Mouse (Mus musculus) forebrain, postnatal 0 days (tissue): Measurements from ENCODE around the gene Asf1b. TPM values are rescaled to one million over a fixed set of nuclear protein-coding genes. Genes with fewer than 3 reads are reported as not detected.

Experiments
- ATAC-seq: fragments of 200-750 bp; cut with Nextera tagmentation; 2 replicates; pipeline ENCODE4 v1.8.0; 2017; ENCODE audit warnings: mild to moderate bottlenecking, moderate library complexity
- DNase-seq: peaks from one replicate; pipeline ENCODE4 v3.0.0-alpha.2; 2015
- H3K27ac ChIP-seq: fragments of 300-500 bp; sonication (generic); 2 replicates; pipeline ENCODE4 v1.5.1; 2014; ENCODE audit warnings: low read depth, mild to moderate bottlenecking, antibody characterized with exemption, low read length, moderate library complexity, mixed read lengths
- H3K27me3 ChIP-seq: fragments of 300-500 bp; sonication (generic); 2 replicates; pipeline ENCODE4 v1.6.1; 2014; ENCODE audit warnings: mild to moderate bottlenecking, low read length, mixed read lengths; ENCODE audit not compliant: insufficient read depth
- H3K36me3 ChIP-seq: fragments of 300-500 bp; sonication (generic); 2 replicates; pipeline ENCODE4 v1.6.1; 2014; ENCODE audit warnings: mild to moderate bottlenecking, moderate library complexity; ENCODE audit not compliant: insufficient read depth
- H3K4me1 ChIP-seq: fragments of 300-500 bp; sonication (generic); 2 replicates; pipeline ENCODE4 v1.6.1; 2014; ENCODE audit warnings: antibody characterized with exemption; ENCODE audit not compliant: insufficient read depth
- H3K4me2 ChIP-seq: fragments of 300-500 bp; sonication (generic); 2 replicates; pipeline ENCODE4 v1.6.1; 2014; ENCODE audit warnings: low read depth, mild to moderate bottlenecking, moderate library complexity
- H3K4me3 ChIP-seq: fragments of 300-500 bp; sonication (generic); 2 replicates; pipeline ENCODE4 v1.5.1; 2014; ENCODE audit warnings: low read depth, low read length, mixed read lengths
- H3K9ac ChIP-seq: fragments of 300-500 bp; sonication (generic); 2 replicates; pipeline ENCODE4 v1.6.1; 2014; ENCODE audit warnings: mild to moderate bottlenecking
- H3K9me3 ChIP-seq: fragments of 300-500 bp; sonication (generic); 2 replicates; pipeline ENCODE4 v1.6.1; 2016; ENCODE audit warnings: low read length
- CTCF ChIP-seq: sonication (generic); IDR thresholded peaks from 2 replicates; pipeline ENCODE4 v1.5.1; 2016; ENCODE audit warnings: antibody characterized with exemption, control low read depth, low read depth
- WGBS: fragments of 180-500 bp; shearing (Covaris S2); extraction: QIAGEN DNeasy Blood & Tissue Kit; methylation state at CpG from one replicate; pipeline ENCODE4 v1.1.7; 2014; 5-methylcytosine and 5-hydroxymethylcytosine counted together
- polyA plus RNA-seq: library from polyadenylated mRNA; unstranded; fragments of >200 nt; fragmentation: Nextera tagmentation; extraction: Ambion mirVana; gene quantifications from 2 replicates; pipeline ENCODE4 v1.2.1, GENCODE M21; 2015
- total RNA-seq: library from RNA; depleted of rRNA; stranded (reverse); fragments of >200 nt; gene quantifications from 2 replicates; pipeline ENCODE4 v1.2.3, GENCODE M21; 2014

Asf1b gene
- total and polyA plus RNA-seq, 2 experiments from 2014 or later: 5.0 to 5.1 TPM

DNA sequence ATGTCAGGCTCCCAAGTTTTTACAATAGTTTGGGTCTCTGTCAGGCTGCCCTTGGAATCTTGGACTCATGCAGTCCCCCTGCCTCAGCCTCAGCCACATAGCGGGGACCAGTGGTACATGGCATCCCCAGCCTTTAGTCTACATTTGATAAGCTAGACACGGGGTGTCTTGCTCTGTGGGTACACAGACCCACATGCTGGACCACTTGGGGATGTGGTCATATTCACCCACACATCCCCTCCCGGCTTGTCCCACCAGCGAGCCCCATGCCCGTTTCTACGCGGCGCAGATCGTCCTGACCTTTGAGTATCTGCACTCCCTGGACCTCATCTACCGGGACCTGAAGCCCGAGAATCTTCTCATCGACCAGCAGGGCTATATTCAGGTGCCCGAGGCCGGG, 34.9 kb downstream of the Asf1b start:
- no peak overlapping the region for H3K9ac ChIP-seq
- no peak overlapping the region for H3K4me3 ChIP-seq
- no peaks in the 10 kb centered on the region for H3K27me3 ChIP-seq
- H3K27ac ChIP-seq: no peak overlapping the region
- H3K4me2 ChIP-seq: no peak overlapping the region
- no peak for ATAC-seq
- H3K4me1 ChIP-seq: no peaks in the 10 kb centered on the region
- WGBS: 94% methylated on average over 14 of the region's 14 CpGs
- no peak for DNase-seq
- H3K9me3 ChIP-seq: no peaks in the 10 kb centered on the region
- TF ChIP-seq CTCF: no peak
- peaks cover 82% of the 10 kb centered on the region for H3K36me3 ChIP-seq

DNA sequence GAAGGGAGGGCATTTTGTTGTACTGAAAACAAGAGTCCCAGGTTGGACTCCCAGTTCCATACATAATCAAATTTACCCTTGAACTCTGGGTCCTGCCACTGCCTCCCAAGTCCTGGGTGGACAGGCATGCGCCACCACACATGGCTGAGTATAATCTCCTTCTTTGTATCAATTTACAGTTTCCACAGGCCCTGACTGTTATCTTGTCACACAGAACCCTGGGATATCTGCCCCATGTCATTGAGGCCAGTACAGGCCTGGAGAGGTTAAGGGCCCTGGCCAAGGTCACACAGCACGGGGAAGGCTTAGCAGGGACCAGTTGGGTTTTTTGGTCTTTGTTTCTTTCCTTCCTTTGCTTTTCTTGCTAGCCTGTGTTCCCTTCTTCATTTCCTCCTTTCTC, 37.2 kb downstream of the Asf1b start:
- Histone ChIP-seq H3K36me3 (peaks cover 59% of the 10 kb centered on the region), H3K9me3 (no peaks in the 10 kb centered on the region), H3K27me3 (no peaks in the 10 kb centered on the region), H3K4me2 (no peak overlapping the region), H3K4me1 (no peaks in the 10 kb centered on the region), H3K9ac (no peak overlapping the region), H3K27ac (no peak overlapping the region), H3K4me3 (no peak overlapping the region)
- WGBS: 93% methylated on average over 2 of the region's 2 CpGs
- ATAC-seq (no peak), DNase-seq (no peak)
- TF ChIP-seq CTCF: no peak

DNA sequence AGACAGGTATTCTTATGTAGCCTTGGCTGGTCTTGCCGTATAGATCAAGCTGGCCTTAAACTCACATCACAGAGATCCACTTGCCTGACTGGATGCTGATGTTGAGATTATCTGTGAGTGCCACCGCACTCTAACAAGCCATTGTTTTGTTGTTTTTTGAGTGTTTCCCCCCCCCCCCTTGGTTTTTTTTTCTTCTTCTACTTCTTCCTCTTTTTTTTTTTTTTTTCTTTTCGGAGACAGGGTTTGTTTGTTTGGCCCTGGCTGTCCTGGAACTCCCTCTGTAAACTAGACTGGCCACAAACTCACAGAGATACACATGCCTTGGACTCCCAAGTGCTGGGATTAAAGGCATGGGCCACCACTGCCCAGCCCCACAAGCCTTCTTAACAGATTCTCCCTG, 38.7 kb downstream of the Asf1b start:
- ATAC-seq: no peak
- Histone ChIP-seq H3K4me1 (peaks cover 4% of the 10 kb centered on the region), H3K9ac (no peak overlapping the region), H3K27ac (no peak overlapping the region), H3K4me2 (no peak overlapping the region), H3K4me3 (no peak overlapping the region), H3K9me3 (no peaks in the 10 kb centered on the region), H3K36me3 (peaks cover 44% of the 10 kb centered on the region), H3K27me3 (no peaks in the 10 kb centered on the region)
- DNase-seq: no peak
- TF ChIP-seq CTCF: no peak
- WGBS: 87% methylated on average over 3 of the region's 3 CpGs

DNA sequence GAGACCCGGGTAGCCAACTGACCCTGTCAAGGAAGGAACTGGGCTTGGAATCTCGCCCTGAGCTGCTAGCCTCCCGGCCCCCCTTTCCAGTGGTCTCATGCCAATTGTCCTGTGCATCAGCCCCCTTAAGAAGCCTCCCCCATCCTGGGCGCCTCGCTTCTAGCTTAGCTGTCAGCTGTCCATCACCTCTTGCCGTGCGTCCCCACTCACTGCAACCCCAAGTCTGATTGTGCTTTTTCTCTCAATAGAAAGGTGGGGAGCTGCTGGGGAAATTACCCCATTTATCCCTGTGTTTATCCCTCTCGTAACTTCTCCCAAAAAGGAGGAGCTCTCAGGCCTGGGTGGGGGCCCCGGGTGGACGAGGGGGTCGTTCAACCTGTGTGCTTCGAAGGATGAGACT, 40.7 kb downstream of the Asf1b start:
- Histone ChIP-seq H3K4me2 (no peak overlapping the region), H3K9me3 (no peaks in the 10 kb centered on the region), H3K36me3 (peaks cover 40% of the 10 kb centered on the region), H3K4me3 (peak overlapping the region; percentile 76; the same call in 1 of the 2 replicates), H3K27me3 (no peaks in the 10 kb centered on the region), H3K4me1 (peaks cover 9% of the 10 kb centered on the region), H3K9ac (peak overlapping the region; percentile 83; the same call in 1 of the 2 replicates), H3K27ac (no peak overlapping the region)
- WGBS: 16% methylated on average over 12 of the region's 12 CpGs
- DNase-seq: no peak
- no peak for ATAC-seq
- no peak for TF ChIP-seq CTCF

DNA sequence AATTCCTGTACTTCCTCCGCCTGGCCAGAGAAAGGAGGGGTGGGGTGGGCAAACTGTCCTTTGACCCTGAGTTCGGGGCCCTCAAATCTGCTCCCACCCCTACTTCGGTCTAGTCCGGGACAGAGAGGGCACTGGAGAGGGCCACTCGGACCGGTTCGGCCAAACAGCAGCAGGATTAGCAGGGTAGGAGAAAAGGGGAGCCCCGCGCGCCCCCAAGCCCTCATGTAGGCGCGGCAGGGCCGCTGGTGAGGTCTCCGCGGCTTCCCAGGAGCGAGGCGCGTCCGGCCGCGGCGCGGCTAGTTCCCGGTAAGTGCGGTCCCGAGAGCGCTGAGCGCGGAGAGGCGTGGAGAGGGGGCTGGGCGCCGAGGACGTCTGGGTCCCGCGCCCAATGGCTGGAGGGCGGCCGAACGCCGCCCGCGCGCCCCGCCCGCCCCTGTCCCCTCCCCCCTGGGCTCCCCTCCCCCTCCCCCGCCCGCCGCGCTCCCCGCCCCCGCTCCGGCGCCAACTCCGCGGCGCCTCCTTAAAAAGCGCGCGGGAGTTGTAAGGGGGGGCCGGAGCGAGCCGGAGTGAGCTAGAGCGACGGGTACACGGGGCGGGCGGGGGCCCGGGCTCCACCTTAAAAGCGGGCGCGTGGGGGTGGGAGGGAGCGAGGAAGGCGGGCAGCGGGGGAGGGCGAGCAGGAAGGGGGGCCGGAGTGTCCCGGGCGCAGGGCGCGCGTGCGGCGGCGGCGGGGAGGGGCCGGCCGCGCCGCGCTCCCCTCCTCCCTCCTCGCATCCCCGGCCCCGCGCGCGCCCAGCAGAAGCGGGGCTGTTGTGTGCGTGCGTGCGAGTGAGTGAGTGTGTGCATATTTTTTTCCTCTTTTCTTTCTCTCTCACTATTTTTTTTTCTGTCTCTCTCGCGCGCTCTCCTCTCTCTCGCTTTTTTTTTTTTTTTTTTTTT, 41.5 kb downstream of the Asf1b start:
- Histone ChIP-seq H3K4me3 (peak overlapping the region; percentile 76), H3K4me2 (peak overlapping the region; percentile 91), H3K27ac (peak overlapping the region; percentile 92), H3K9me3 (no peaks in the 10 kb centered on the region), H3K9ac (peak overlapping the region; percentile 83), H3K4me1 (peaks cover 9% of the 10 kb centered on the region), H3K27me3 (no peaks in the 10 kb centered on the region), H3K36me3 (peaks cover 35% of the 10 kb centered on the region)
- peak; percentile 75 for ATAC-seq
- peak; percentile 85 for DNase-seq
- no peak for TF ChIP-seq CTCF
- WGBS: 2% methylated on average over 41 of the region's 103 CpGs

DNA sequence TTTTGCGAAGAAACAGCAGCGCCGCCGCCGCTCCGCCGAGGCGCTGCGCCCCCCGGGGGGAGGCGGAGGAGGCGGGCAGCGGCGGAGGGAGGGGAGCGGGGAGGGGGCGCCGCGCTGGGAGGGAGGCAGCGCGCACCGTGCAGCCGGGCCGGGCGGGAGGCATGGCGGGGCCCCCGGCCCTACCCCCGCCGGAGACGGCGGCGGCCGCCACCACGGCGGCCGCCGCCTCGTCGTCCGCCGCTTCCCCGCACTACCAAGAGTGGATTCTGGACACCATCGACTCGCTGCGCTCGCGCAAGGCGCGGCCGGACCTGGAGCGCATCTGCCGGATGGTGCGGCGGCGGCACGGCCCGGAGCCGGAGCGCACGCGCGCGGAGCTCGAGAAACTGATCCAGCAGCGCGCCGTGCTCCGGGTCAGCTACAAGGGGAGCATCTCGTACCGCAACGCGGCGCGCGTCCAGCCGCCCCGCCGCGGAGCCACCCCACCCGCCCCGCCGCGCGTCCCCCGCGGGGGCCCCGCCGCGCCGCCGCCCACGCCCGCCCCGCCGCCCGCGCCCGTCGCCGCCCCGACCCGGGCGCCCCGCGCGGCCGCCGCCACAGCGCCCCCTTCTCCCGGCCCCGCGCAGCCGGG, 42.3 kb downstream of the Asf1b start, which contains the start of gene Samd1:
Gene Samd1, plus strand, starts transcription at position 162 of the 631 bp plus-strand sequence.
- H3K9me3 ChIP-seq: no peaks in the 10 kb centered on the region
- H3K27me3 ChIP-seq: no peaks in the 10 kb centered on the region
- peak within 1 kb of the TSS; percentile 76 for H3K4me3 ChIP-seq
- under 1% methylated on average over 39 of the region's 112 CpGs for WGBS
- no peak for TF ChIP-seq CTCF
- peak within 1 kb of the TSS; percentile 83 for H3K9ac ChIP-seq
- H3K36me3 ChIP-seq: peaks cover 28% of the 10 kb centered on the region
- DNase-seq: no peak
- ATAC-seq: peak; percentile 47
- peaks cover 9% of the 10 kb centered on the region for H3K4me1 ChIP-seq
- H3K27ac ChIP-seq: peak within 1 kb of the TSS; percentile 92
- H3K4me2 ChIP-seq: peak within 1 kb of the TSS; percentile 91
